18 mouse cellular contexts compared by ENCODE assay signal in genomic region chr2:106762920-106763319, GRCm38 (mm10).
"Had no signal": no experiment of that assay in that cellular context is flagged by ENCODE, and none has a peak within 500 bp of the region (broad histone marks: within the 10 kb centered on the region; RNA-seq: fewer than 3 reads in every experiment).

No protein-coding gene starts in this region.

- H3K27ac ChIP-seq: midbrain, embryonic 10.5 days; neural tube, embryonic 13.5 days; neural tube, embryonic 15.5 days had no signal

- H3K4me2 ChIP-seq: lung, embryonic 14.5 days; neural tube, embryonic 13.5 days; neural tube, embryonic 15.5 days had no signal

- H3K27me3 ChIP-seq: neural tube, embryonic 13.5 days; neural tube, embryonic 15.5 days had no signal

- H3K4me3 ChIP-seq: midbrain, embryonic 10.5 days; myocyte; neural tube, embryonic 13.5 days; neural tube, embryonic 15.5 days had no signal

- H3K9ac ChIP-seq: lung, embryonic 14.5 days; neural tube, embryonic 13.5 days; neural tube, embryonic 15.5 days had no signal

- DNase-seq: lung, adult 18-20 months; lung, embryonic 14.5 days; lung, postnatal 10 days; lung, postnatal 4 days; midbrain, embryonic 14.5 days; retina, postnatal 1 day; right cerebral cortex, adult 18-20 months; right cerebral cortex, postnatal 25 days; right cerebral cortex, postnatal 4 days; spleen, adult 18-20 months; thymus, adult 2 months; thymus, postnatal 25 days; thymus, postnatal 4 days had no signal

- ATAC-seq: midbrain, embryonic 16.5 days had no signal

- H3K4me1 ChIP-seq: midbrain, embryonic 10.5 days had no signal

- H3K36me3 ChIP-seq: neural tube, embryonic 13.5 days; neural tube, embryonic 15.5 days had no signal

- H3K9me3 ChIP-seq: midbrain, embryonic 10.5 days; neural tube, embryonic 13.5 days; neural tube, embryonic 15.5 days had no signal
